Mouse (Mus musculus): ENCODE results near the gene Enah. TPM values are rescaled to one million over a fixed set of nuclear protein-coding genes. Genes with fewer than 3 reads are reported as not detected.

The Enah gene
- polyA plus RNA-seq, 1 experiment from 2014 or later = 17.9 TPM

- 54% methylated on average over 7 of the region's 7 CpGs for WGBS
- no peaks in the 10 kb centered on the region for H3K36me3 ChIP-seq
- H3K27ac ChIP-seq = 0 out of 2 replicates have a peak overlapping the region, but pooled peaks have one; percentile 1
- H3K4me3 ChIP-seq (replicated peaks) = no peak overlapping the region
- no peaks in the 10 kb centered on the region for H3K27me3 ChIP-seq (replicated peaks)
- H3K4me2 ChIP-seq = 0 out of 2 replicates have a peak overlapping the region, but pooled peaks have one; percentile 10
- H3K4me1 ChIP-seq = 0 out of 2 replicates have a peak, but pooled peaks cover 8% of the 10 kb centered on the region
- H3K9me3 ChIP-seq = no peaks in the 10 kb centered on the region
- no peak overlapping the region for H3K9ac ChIP-seq
- no peak for ATAC-seq (ENCODE audit: insufficient read depth, low FRiP score, low read depth)
Observed at GRCm38 (mm10) chr1:182052385-182052784, 32.6 kb upstream of the Enah start.

DNA sequence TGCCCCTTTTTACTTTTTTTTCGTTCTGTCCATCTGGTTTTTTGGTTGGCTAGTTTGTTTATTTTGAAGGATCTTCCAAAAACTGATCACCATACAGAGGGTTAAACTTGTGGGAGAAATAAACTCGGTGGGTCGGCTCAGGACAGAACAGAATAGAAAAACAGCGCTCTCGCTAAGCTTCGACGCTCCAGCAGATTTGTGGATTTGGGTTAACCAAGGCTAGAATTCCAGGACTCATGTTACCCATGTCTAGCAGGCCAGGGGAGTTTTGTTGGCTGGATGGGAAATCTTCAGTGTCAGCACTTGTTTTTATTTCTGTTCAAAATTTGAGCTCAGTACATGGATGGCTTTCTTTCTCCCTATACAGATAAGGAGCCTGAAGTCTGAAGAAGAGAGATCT lies 30.0 kb upstream of the Enah start:
- no peak overlapping the region for H3K4me2 ChIP-seq
- H3K36me3 ChIP-seq = no peaks in the 10 kb centered on the region
- H3K9ac ChIP-seq = no peak overlapping the region
- ATAC-seq (ENCODE audit: insufficient read depth, low FRiP score, low read depth) = no peak
- WGBS = 55% methylated on average over 7 of the region's 7 CpGs
- no peaks in the 10 kb centered on the region for H3K27me3 ChIP-seq (replicated peaks)
- no peaks in the 10 kb centered on the region for H3K9me3 ChIP-seq
- H3K27ac ChIP-seq = no peak overlapping the region
- no peak overlapping the region for H3K4me3 ChIP-seq (replicated peaks)
- peaks cover 10% of the 10 kb centered on the region; the same call in 1 of the 2 replicates for H3K4me1 ChIP-seq

GRCm38 (mm10) chr1:182048101-182048500 lies 28.3 kb upstream of the Enah start:
- H3K4me2 ChIP-seq = no peak overlapping the region
- H3K4me3 ChIP-seq (replicated peaks) = no peak overlapping the region
- H3K9ac ChIP-seq = no peak overlapping the region
- no peak for ATAC-seq (ENCODE audit: insufficient read depth, low FRiP score, low read depth)
- no peak overlapping the region for H3K27ac ChIP-seq
- no peaks in the 10 kb centered on the region for H3K36me3 ChIP-seq
- no peaks in the 10 kb centered on the region for H3K27me3 ChIP-seq (replicated peaks)
- H3K9me3 ChIP-seq = no peaks in the 10 kb centered on the region
- H3K4me1 ChIP-seq = peaks cover 5% of the 10 kb centered on the region; the same call in 1 of the 2 replicates
- 75% methylated on average over 4 of the region's 4 CpGs for WGBS

GRCm38 (mm10) chr1:182047016-182047690 lies 27.4 kb upstream of the Enah start:
- 88% methylated on average over 3 of the region's 3 CpGs for WGBS
- Histone ChIP-seq H3K4me2 (no peak overlapping the region), H3K36me3 (no peaks in the 10 kb centered on the region), H3K4me3 (replicated peaks) (no peak overlapping the region), H3K9me3 (no peaks in the 10 kb centered on the region), H3K27me3 (replicated peaks) (no peaks in the 10 kb centered on the region), H3K4me1 (peaks cover 4% of the 10 kb centered on the region; the same call in 1 of the 2 replicates), H3K27ac (no peak overlapping the region), H3K9ac (no peak overlapping the region)
- no peak for ATAC-seq (ENCODE audit: insufficient read depth, low FRiP score, low read depth)

DNA sequence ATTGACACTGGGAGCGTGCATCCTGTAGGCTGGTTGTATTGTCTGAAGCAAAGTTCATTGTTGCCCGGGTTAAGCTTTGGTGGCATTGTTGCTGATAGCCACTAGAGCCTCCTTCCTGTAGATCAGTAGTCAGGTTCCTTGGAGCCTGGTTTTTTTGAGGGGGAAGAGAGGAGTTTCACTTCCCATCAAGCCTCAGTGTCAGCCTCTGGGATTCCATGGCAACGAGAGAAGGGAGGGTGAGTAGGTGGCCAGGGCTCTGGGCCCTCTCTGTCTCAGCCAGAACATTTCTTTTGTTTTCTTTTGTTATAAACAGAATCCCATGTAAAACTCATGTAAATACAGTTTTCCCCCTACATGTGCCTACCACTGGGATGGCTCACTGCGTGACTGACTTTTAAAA lies 25.4 kb upstream of the Enah start:
- Histone ChIP-seq H3K9ac (no peak overlapping the region), H3K27me3 (replicated peaks) (no peaks in the 10 kb centered on the region), H3K4me2 (no peak overlapping the region), H3K4me1 (peaks cover 4% of the 10 kb centered on the region; the same call in 1 of the 2 replicates), H3K27ac (0 out of 2 replicates have a peak overlapping the region, but pooled peaks have one; percentile 14), H3K9me3 (no peaks in the 10 kb centered on the region), H3K36me3 (no peaks in the 10 kb centered on the region), H3K4me3 (replicated peaks) (no peak overlapping the region)
- no peak for ATAC-seq (ENCODE audit: insufficient read depth, low FRiP score, low read depth)
- 70% methylated on average over 4 of the region's 4 CpGs for WGBS

- H3K9me3 ChIP-seq = no peaks in the 10 kb centered on the region
- 80% methylated on average over 3 of the region's 3 CpGs for WGBS
- no peak overlapping the region for H3K27ac ChIP-seq
- no peaks in the 10 kb centered on the region for H3K36me3 ChIP-seq
- ATAC-seq (ENCODE audit: insufficient read depth, low FRiP score, low read depth) = no peak
- no peak overlapping the region for H3K4me3 ChIP-seq (replicated peaks)
- H3K4me2 ChIP-seq = no peak overlapping the region
- peaks cover 4% of the 10 kb centered on the region; the same call in 1 of the 2 replicates for H3K4me1 ChIP-seq
- no peaks in the 10 kb centered on the region for H3K27me3 ChIP-seq (replicated peaks)
- H3K9ac ChIP-seq = no peak overlapping the region
Observed at GRCm38 (mm10) chr1:182040538-182040937, 20.7 kb upstream of the Enah start.

DNA sequence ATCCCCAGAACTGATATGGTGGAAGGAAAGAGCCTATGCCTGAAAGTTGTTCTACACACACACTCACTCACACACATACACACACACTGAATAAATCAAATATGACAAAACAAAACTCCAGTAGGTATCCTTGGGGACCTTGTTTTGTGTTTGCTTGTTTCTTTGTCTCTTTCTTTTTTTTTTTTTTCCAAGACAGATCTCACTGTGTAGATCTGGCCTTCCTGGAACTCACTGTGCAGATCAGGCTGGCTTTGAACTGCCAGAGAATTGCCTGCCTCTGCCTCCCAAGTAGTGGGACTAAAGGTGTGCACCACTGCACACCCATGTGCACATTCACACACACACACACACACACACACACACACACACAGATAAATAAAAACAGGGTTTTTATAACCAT lies 12.0 kb upstream of the Enah start:
- ATAC-seq (ENCODE audit: insufficient read depth, low FRiP score, low read depth) = no peak
- no peak overlapping the region for H3K9ac ChIP-seq
- H3K4me1 ChIP-seq = no peaks in the 10 kb centered on the region
- H3K4me3 ChIP-seq (replicated peaks) = no peak overlapping the region
- no peak overlapping the region for H3K4me2 ChIP-seq
- no peaks in the 10 kb centered on the region for H3K36me3 ChIP-seq
- H3K27ac ChIP-seq = no peak overlapping the region
- no peaks in the 10 kb centered on the region for H3K9me3 ChIP-seq
- H3K27me3 ChIP-seq (replicated peaks) = no peaks in the 10 kb centered on the region

DNA sequence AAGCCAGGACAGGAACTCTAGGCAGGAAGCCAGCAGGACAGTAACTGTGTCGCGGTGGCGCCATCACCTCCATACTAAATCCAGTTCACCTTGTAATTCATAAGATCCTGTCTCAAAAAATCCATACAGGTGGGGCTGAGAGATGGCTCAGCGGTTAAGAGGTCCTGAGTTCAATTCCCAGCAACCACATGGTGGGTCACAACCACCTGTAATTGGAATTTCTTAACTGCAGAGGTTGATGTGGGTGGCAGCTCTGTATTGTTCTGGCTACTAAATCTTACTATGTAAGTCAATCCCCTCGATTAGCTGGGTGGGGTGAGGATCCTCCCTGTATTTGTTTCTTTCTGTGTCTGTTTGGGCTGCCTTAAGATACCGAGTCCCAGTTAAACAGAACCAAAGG lies 11.3 kb upstream of the Enah start:
- Histone ChIP-seq H3K27me3 (replicated peaks) (no peaks in the 10 kb centered on the region), H3K4me2 (no peak overlapping the region), H3K9me3 (no peaks in the 10 kb centered on the region), H3K36me3 (no peaks in the 10 kb centered on the region), H3K9ac (no peak overlapping the region), H3K4me1 (no peaks in the 10 kb centered on the region), H3K4me3 (replicated peaks) (no peak overlapping the region), H3K27ac (no peak overlapping the region)
- ATAC-seq (ENCODE audit: insufficient read depth, low FRiP score, low read depth) = no peak
- WGBS = 70% methylated on average over 6 of the region's 6 CpGs

DNA sequence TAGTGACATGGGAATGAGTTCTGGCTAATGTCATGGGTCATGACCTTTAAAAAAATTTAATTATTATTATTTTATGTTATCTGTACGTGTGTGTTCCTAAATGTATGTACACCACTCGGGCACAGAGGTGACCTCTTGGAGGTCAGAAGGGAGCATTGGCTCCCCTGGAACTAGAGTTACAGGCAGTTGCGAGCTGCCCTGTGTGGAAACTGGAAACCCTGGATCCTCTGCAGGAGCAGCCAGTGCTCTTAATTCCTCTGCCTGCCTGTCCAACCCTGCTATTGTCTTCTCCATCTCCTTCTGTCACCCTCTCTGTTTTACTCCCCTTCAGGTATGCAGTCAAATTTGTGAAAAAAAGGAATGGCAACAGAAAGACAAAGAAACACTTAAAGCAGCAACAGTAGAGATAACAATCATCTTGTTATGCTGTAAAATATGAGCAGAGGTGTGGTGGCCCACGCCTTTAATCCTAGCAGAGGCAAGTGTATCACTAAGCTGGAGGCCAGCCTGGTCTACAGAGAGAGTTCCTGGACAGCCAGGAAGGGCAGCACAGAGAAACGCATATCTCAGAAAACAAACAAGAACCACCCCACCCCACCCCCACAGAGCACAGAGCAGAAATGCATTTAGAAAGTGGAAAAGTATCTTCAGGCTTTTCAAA lies 10.3 kb upstream of the Enah start:
- no peaks in the 10 kb centered on the region for H3K4me1 ChIP-seq
- H3K27ac ChIP-seq = no peak overlapping the region
- H3K36me3 ChIP-seq = no peaks in the 10 kb centered on the region
- H3K4me2 ChIP-seq = no peak overlapping the region
- ATAC-seq (ENCODE audit: insufficient read depth, low FRiP score, low read depth) = no peak
- WGBS = 64% methylated on average over 5 of the region's 5 CpGs
- H3K4me3 ChIP-seq (replicated peaks) = no peak overlapping the region
- H3K9me3 ChIP-seq = no peaks in the 10 kb centered on the region
- H3K9ac ChIP-seq = no peak overlapping the region
- H3K27me3 ChIP-seq (replicated peaks) = no peaks in the 10 kb centered on the region

DNA sequence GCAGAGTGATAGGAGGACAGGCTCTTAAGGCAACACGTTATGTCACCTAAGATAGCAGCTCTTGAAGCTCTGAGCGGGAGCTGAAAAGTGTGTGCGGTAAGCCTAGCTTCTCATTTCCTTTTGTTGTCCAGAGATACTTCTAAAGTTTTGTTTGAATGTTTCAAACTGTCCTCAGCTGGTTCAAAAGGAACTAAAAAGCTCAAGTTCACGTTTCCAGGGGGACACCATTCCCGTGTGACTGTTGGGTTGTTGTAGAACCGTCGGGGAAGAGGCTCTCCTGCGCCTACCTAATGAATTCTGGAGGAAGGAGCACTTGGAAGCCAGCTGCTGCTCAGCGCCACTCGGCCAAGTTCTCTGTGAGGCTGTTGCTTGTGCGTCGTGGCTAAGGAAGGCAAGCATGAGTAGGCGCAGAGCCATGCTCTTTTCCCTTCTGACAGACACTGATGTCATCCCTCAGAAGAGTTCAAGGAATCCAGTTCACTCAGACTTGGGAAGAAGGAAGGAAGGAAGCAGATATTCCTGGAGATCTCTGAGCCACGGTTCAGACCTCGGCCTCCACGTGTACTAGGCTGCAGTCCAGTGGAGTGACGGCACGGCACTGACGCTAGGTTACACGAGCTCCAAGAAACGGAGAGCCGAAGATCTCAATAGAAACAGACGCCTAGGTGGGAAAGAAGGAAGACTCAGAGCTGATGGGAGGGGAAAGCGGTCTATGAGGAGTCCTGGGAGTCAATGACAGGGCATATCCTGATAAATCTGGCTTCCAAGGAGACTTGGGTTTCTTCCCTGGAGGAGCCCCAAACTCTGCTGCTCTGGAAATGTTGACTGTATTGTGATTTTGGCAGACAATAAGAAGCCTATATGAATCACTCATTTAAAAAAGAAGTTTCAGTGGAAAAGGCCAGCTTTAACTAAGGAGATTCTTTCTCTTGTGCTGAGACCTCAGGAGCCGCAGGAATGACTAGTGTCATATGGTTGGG lies 8.7 kb upstream of the Enah start:
- 80% methylated on average over 25 of the region's 25 CpGs for WGBS
- Histone ChIP-seq H3K4me1 (no peaks in the 10 kb centered on the region), H3K27me3 (replicated peaks) (no peaks in the 10 kb centered on the region), H3K9me3 (no peaks in the 10 kb centered on the region), H3K36me3 (no peaks in the 10 kb centered on the region), H3K27ac (0 out of 2 replicates have a peak overlapping the region, but pooled peaks have one; percentile 9), H3K4me2 (no peak overlapping the region), H3K4me3 (replicated peaks) (no peak overlapping the region), H3K9ac (no peak overlapping the region)
- ATAC-seq (ENCODE audit: insufficient read depth, low FRiP score, low read depth) = no peak

- H3K4me1 ChIP-seq = no peaks in the 10 kb centered on the region
- H3K9ac ChIP-seq = no peak overlapping the region
- no peaks in the 10 kb centered on the region for H3K27me3 ChIP-seq (replicated peaks)
- H3K36me3 ChIP-seq = no peaks in the 10 kb centered on the region
- H3K27ac ChIP-seq = no peak overlapping the region
- no peak overlapping the region for H3K4me3 ChIP-seq (replicated peaks)
- WGBS = 73% methylated on average over 9 of the region's 9 CpGs
- H3K4me2 ChIP-seq = no peak overlapping the region
- H3K9me3 ChIP-seq = no peaks in the 10 kb centered on the region
- ATAC-seq (ENCODE audit: insufficient read depth, low FRiP score, low read depth) = no peak
Observed at GRCm38 (mm10) chr1:182027426-182027979, 7.7 kb upstream of the Enah start.

All from stomach, embryonic 15.5 days (tissue).